Mouse (Mus musculus): ENCODE measurements at regions not wholly inside any gene's neighbourhood (a gene's known extent, or its start where the extent isn't known, plus 50 kb on each side); places are given as distances from the start of the nearest gene placed in this dataset.

- H3K9ac ChIP-seq (replicated peaks; ENCODE audit: low read depth, low read length): no peak overlapping the region
- H3K36me3 ChIP-seq (ENCODE audit: control insufficient read depth, insufficient read depth, low read length): no peaks in the 10 kb centered on the region
- H3K4me1 ChIP-seq (ENCODE audit: control insufficient read depth, insufficient read depth, low read length): no peaks in the 10 kb centered on the region
- no peak overlapping the region for H3K4me3 ChIP-seq (ENCODE audit: low read depth, low read length)
- WGBS: 73% methylated on average over 3 of the region's 3 CpGs
- H3K9me3 ChIP-seq (ENCODE audit: control insufficient read depth, low read length): no peaks in the 10 kb centered on the region
- ATAC-seq (ENCODE audit: low read depth): no peak
- no peak overlapping the region for H3K27ac ChIP-seq (ENCODE audit: low read depth, low read length)
- no peak overlapping the region for H3K4me2 ChIP-seq (ENCODE audit: low read depth, low read length)
- H3K27me3 ChIP-seq (ENCODE audit: control insufficient read depth, insufficient read depth, low read length): no peaks in the 10 kb centered on the region
Observed at GRCm38 (mm10) chr15:62503866-62504265, 1341.1 kb downstream of the Gsdmc2 start.

DNA sequence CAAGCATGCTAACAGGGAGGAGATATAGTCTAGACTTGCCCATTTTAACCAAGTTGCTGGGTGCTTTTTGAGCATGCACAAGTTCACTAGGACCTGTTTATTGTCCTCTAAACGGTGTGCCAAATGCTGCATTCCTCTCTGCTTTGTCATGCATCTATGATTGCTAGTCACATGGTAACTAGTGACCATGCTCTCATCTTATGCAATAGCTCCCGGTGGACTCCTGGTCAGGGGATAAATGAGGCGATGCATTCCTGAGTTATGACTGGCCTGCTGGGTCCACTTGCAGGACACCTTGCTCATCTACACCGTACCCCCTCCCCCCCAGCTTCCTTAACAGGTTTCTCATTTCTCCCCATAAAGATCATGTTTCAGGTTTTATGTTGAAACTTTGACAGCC lies 1344.0 kb downstream of the Gsdmc2 start:
- H3K27me3 ChIP-seq (ENCODE audit: control insufficient read depth, insufficient read depth, low read length): no peaks in the 10 kb centered on the region
- no peaks in the 10 kb centered on the region for H3K36me3 ChIP-seq (ENCODE audit: control insufficient read depth, insufficient read depth, low read length)
- no peaks in the 10 kb centered on the region for H3K9me3 ChIP-seq (ENCODE audit: control insufficient read depth, low read length)
- H3K9ac ChIP-seq (replicated peaks; ENCODE audit: low read depth, low read length): no peak overlapping the region
- 68% methylated on average over 4 of the region's 4 CpGs for WGBS
- H3K4me1 ChIP-seq (ENCODE audit: control insufficient read depth, insufficient read depth, low read length): no peaks in the 10 kb centered on the region; the same call in 1 of the 2 replicates
- no peak overlapping the region for H3K27ac ChIP-seq (ENCODE audit: low read depth, low read length)
- no peak for ATAC-seq (ENCODE audit: low read depth)
- H3K4me3 ChIP-seq (ENCODE audit: low read depth, low read length): no peak overlapping the region
- no peak overlapping the region for H3K4me2 ChIP-seq (ENCODE audit: low read depth, low read length)

DNA sequence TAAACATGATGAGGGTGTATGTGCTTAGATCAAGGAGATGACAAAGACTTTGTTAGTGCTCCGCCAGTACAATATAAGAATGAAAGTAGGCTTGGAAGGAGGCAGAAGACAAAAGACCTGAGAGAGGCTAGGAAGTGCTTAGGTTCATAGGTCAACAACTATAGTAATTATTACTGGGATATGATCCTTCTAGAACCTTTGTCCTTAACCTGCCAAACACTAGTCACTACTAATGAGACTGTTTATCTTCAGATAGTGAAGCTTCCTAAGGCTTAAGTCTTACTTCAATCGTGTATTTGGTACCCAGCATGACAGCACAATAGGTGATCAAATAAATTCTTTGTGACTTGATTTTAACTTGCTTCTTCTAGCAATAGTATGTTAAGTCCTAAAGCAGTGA lies 1344.5 kb downstream of the Gsdmc2 start:
- H3K36me3 ChIP-seq (ENCODE audit: control insufficient read depth, insufficient read depth, low read length): no peaks in the 10 kb centered on the region
- H3K27me3 ChIP-seq (ENCODE audit: control insufficient read depth, insufficient read depth, low read length): no peaks in the 10 kb centered on the region
- no peak overlapping the region for H3K27ac ChIP-seq (ENCODE audit: low read depth, low read length)
- no peak overlapping the region for H3K4me2 ChIP-seq (ENCODE audit: low read depth, low read length)
- H3K9me3 ChIP-seq (ENCODE audit: control insufficient read depth, low read length): no peaks in the 10 kb centered on the region
- no peak for ATAC-seq (ENCODE audit: low read depth)
- H3K4me1 ChIP-seq (ENCODE audit: control insufficient read depth, insufficient read depth, low read length): no peaks in the 10 kb centered on the region; the same call in 1 of the 2 replicates
- no peak overlapping the region for H3K4me3 ChIP-seq (ENCODE audit: low read depth, low read length)
- no peak overlapping the region for H3K9ac ChIP-seq (replicated peaks; ENCODE audit: low read depth, low read length)
- 86% methylated on average over 2 of the region's 2 CpGs for WGBS

DNA sequence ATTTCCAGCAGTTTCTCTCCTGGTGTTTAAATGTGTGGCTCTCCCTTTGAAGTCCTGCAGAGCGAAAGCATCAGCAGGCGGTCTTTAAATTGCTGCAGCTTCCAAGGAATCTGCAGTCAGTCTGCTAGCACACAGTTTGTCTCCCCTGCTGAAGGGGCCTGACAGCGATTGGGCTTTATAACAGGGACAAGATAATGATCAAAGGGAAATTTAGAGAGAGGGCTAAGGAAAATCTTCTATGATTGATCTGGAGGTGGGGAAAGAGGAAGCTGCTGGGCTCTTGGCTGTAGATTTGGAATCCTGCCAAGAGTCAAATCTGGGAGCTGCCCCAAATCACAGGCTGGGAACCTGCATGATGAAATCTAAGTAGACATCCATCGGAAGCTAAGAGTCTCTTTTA lies 1348.8 kb downstream of the Gsdmc2 start:
- no peak; the same call in 1 of the 2 replicates for ATAC-seq (ENCODE audit: low read depth)
- Histone ChIP-seq H3K9me3 (ENCODE audit: control insufficient read depth, low read length) (no peaks in the 10 kb centered on the region), H3K27ac (ENCODE audit: low read depth, low read length) (no peak overlapping the region), H3K4me1 (ENCODE audit: control insufficient read depth, insufficient read depth, low read length) (no peaks in the 10 kb centered on the region; the same call in 1 of the 2 replicates), H3K27me3 (ENCODE audit: control insufficient read depth, insufficient read depth, low read length) (no peaks in the 10 kb centered on the region), H3K9ac (replicated peaks; ENCODE audit: low read depth, low read length) (no peak overlapping the region), H3K36me3 (ENCODE audit: control insufficient read depth, insufficient read depth, low read length) (no peaks in the 10 kb centered on the region), H3K4me2 (ENCODE audit: low read depth, low read length) (no peak overlapping the region), H3K4me3 (ENCODE audit: low read depth, low read length) (no peak overlapping the region)
- WGBS: 13% methylated on average over 4 of the region's 4 CpGs

- H3K4me1 ChIP-seq (ENCODE audit: control insufficient read depth, insufficient read depth, low read length): no peaks in the 10 kb centered on the region; the same call in 1 of the 2 replicates
- no peak overlapping the region for H3K4me3 ChIP-seq (ENCODE audit: low read depth, low read length)
- H3K9ac ChIP-seq (replicated peaks; ENCODE audit: low read depth, low read length): no peak overlapping the region
- H3K9me3 ChIP-seq (ENCODE audit: control insufficient read depth, low read length): no peaks in the 10 kb centered on the region
- WGBS: 43% methylated on average over 3 of the region's 3 CpGs
- no peak overlapping the region for H3K4me2 ChIP-seq (ENCODE audit: low read depth, low read length)
- H3K27ac ChIP-seq (ENCODE audit: low read depth, low read length): no peak overlapping the region
- ATAC-seq (ENCODE audit: low read depth): no peak
- no peaks in the 10 kb centered on the region for H3K27me3 ChIP-seq (ENCODE audit: control insufficient read depth, insufficient read depth, low read length)
- H3K36me3 ChIP-seq (ENCODE audit: control insufficient read depth, insufficient read depth, low read length): no peaks in the 10 kb centered on the region
Observed at GRCm38 (mm10) chr15:62492350-62492749, 1352.6 kb downstream of the Gsdmc2 start.

GRCm38 (mm10) chr15:62490548-62490947 lies 1354.4 kb downstream of the Gsdmc2 start:
- no peak overlapping the region for H3K4me3 ChIP-seq (ENCODE audit: low read depth, low read length)
- no peak overlapping the region for H3K4me2 ChIP-seq (ENCODE audit: low read depth, low read length)
- ATAC-seq (ENCODE audit: low read depth): no peak
- no peaks in the 10 kb centered on the region for H3K4me1 ChIP-seq (ENCODE audit: control insufficient read depth, insufficient read depth, low read length)
- 76% methylated on average over 2 of the region's 2 CpGs for WGBS
- no peak overlapping the region for H3K27ac ChIP-seq (ENCODE audit: low read depth, low read length)
- no peaks in the 10 kb centered on the region for H3K27me3 ChIP-seq (ENCODE audit: control insufficient read depth, insufficient read depth, low read length)
- no peak overlapping the region for H3K9ac ChIP-seq (replicated peaks; ENCODE audit: low read depth, low read length)
- no peaks in the 10 kb centered on the region for H3K9me3 ChIP-seq (ENCODE audit: control insufficient read depth, low read length)
- no peaks in the 10 kb centered on the region for H3K36me3 ChIP-seq (ENCODE audit: control insufficient read depth, insufficient read depth, low read length)

DNA sequence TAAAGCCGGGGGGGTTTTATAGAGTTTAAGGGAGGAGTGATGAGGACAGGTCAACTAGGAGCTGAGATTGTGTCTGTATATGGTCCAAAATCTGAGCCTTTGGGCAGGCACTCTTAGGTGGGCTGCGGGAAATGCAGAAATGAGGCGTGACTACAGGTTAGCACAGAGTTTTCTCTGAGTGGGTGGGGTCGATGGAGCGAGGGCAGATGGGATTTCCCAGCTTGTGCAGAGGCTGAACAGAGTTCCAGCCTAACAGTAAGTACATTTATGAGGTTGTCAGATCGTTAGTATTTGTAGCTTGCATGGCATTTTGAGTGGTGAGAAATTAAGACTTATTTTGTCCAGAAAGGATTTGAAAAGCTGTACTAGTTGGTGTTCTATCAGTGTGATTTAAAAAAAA lies 1358.4 kb downstream of the Gsdmc2 start:
- Histone ChIP-seq H3K9me3 (ENCODE audit: control insufficient read depth, low read length) (no peaks in the 10 kb centered on the region), H3K27ac (ENCODE audit: low read depth, low read length) (no peak overlapping the region)
- WGBS: 92% methylated on average over 6 of the region's 6 CpGs

GRCm38 (mm10) chr15:62484350-62484749 lies 1360.6 kb downstream of the Gsdmc2 start:
- H3K4me3 ChIP-seq (ENCODE audit: low read depth, low read length): no peak overlapping the region
- no peak for ATAC-seq (ENCODE audit: low read depth)
- H3K9ac ChIP-seq (replicated peaks; ENCODE audit: low read depth, low read length): no peak overlapping the region
- 90% methylated on average over 3 of the region's 3 CpGs for WGBS
- no peaks in the 10 kb centered on the region for H3K27me3 ChIP-seq (ENCODE audit: control insufficient read depth, insufficient read depth, low read length)
- no peaks in the 10 kb centered on the region for H3K4me1 ChIP-seq (ENCODE audit: control insufficient read depth, insufficient read depth, low read length)
- H3K9me3 ChIP-seq (ENCODE audit: control insufficient read depth, low read length): no peaks in the 10 kb centered on the region
- H3K4me2 ChIP-seq (ENCODE audit: low read depth, low read length): no peak overlapping the region
- no peaks in the 10 kb centered on the region for H3K36me3 ChIP-seq (ENCODE audit: control insufficient read depth, insufficient read depth, low read length)
- H3K27ac ChIP-seq (ENCODE audit: low read depth, low read length): no peak overlapping the region

More for the DNA sequence above, 1358.4 kb downstream of the Gsdmc2 start:
- Histone ChIP-seq H3K27me3 (ENCODE audit: control insufficient read depth, insufficient read depth, low read length) (no peaks in the 10 kb centered on the region), H3K4me1 (ENCODE audit: control insufficient read depth, insufficient read depth, low read length) (no peaks in the 10 kb centered on the region), H3K4me3 (ENCODE audit: low read depth, low read length) (no peak overlapping the region), H3K4me2 (ENCODE audit: low read depth, low read length) (no peak overlapping the region), H3K36me3 (ENCODE audit: control insufficient read depth, insufficient read depth, low read length) (no peaks in the 10 kb centered on the region), H3K9ac (replicated peaks; ENCODE audit: low read depth, low read length) (no peak overlapping the region)
- no peak for ATAC-seq (ENCODE audit: low read depth)

- Histone ChIP-seq H3K9me3 (ENCODE audit: control insufficient read depth, low read length) (no peaks in the 10 kb centered on the region), H3K27me3 (ENCODE audit: control insufficient read depth, insufficient read depth, low read length) (no peaks in the 10 kb centered on the region), H3K4me2 (ENCODE audit: low read depth, low read length) (no peak overlapping the region), H3K9ac (replicated peaks; ENCODE audit: low read depth, low read length) (no peak overlapping the region), H3K4me3 (ENCODE audit: low read depth, low read length) (no peak overlapping the region), H3K4me1 (ENCODE audit: control insufficient read depth, insufficient read depth, low read length) (no peaks in the 10 kb centered on the region), H3K36me3 (ENCODE audit: control insufficient read depth, insufficient read depth, low read length) (no peaks in the 10 kb centered on the region), H3K27ac (ENCODE audit: low read depth, low read length) (no peak overlapping the region)
- WGBS: 89% methylated on average over 1 of the region's 1 CpGs
- ATAC-seq (ENCODE audit: low read depth): no peak
Observed at GRCm38 (mm10) chr15:62483534-62483933, 1361.4 kb downstream of the Gsdmc2 start.

GRCm38 (mm10) chr15:62482357-62482756 lies 1362.6 kb downstream of the Gsdmc2 start:
- H3K9ac ChIP-seq (replicated peaks; ENCODE audit: low read depth, low read length): no peak overlapping the region
- no peak for ATAC-seq (ENCODE audit: low read depth)
- WGBS: 89% methylated on average over 7 of the region's 7 CpGs
- no peaks in the 10 kb centered on the region for H3K27me3 ChIP-seq (ENCODE audit: control insufficient read depth, insufficient read depth, low read length)
- H3K4me1 ChIP-seq (ENCODE audit: control insufficient read depth, insufficient read depth, low read length): no peaks in the 10 kb centered on the region
- H3K4me2 ChIP-seq (ENCODE audit: low read depth, low read length): no peak overlapping the region
- no peak overlapping the region for H3K4me3 ChIP-seq (ENCODE audit: low read depth, low read length)
- no peaks in the 10 kb centered on the region for H3K9me3 ChIP-seq (ENCODE audit: control insufficient read depth, low read length)
- H3K36me3 ChIP-seq (ENCODE audit: control insufficient read depth, insufficient read depth, low read length): no peaks in the 10 kb centered on the region
- no peak overlapping the region for H3K27ac ChIP-seq (ENCODE audit: low read depth, low read length)

All from neural tube, embryonic 14.5 days (tissue).